Comparison of ENCODE assay signal across 8 mouse cellular contexts in genomic region chr1:97768906-97769293, GRCm38 (mm10). TPM values are rescaled to one million over a fixed set of nuclear protein-coding genes. Genes with fewer than 3 reads are reported as not detected.
DNase-seq lines count a peak whose midpoint lies in the region; ATAC-seq and TF ChIP-seq lines count a peak whose summit lies in the region.

No protein-coding gene starts in this region.

- TF ChIP-seq CTCF in testis, adult 2 months (IDR thresholded peaks at IDR 0.05; ENCODE audit: control insufficient read depth, insufficient read depth, insufficient replicate concordance, low read depth, low read length): no peak

- peaks cover 2% of the 10 kb centered on the region for H3K4me1 ChIP-seq in testis, adult 2 months (ENCODE audit: control insufficient read depth, insufficient read depth, low read length)
- peaks cover 22% of the 10 kb centered on the region for H3K4me1 ChIP-seq in forebrain, embryonic 12.5 days
- H3K4me1 ChIP-seq in liver, embryonic 12.5 days: peaks cover 52% of the 10 kb centered on the region
- peaks cover 8% of the 10 kb centered on the region; the same call in 1 of the 2 replicates for H3K4me1 ChIP-seq in stomach, embryonic 16.5 days (ENCODE audit: control insufficient read depth, insufficient read depth, low read length)

- no peaks in the 10 kb centered on the region for H3K9me3 ChIP-seq in forebrain, embryonic 12.5 days
- H3K9me3 ChIP-seq in liver, embryonic 12.5 days (replicated peaks): no peaks in the 10 kb centered on the region
- no peaks in the 10 kb centered on the region for H3K9me3 ChIP-seq in stomach, embryonic 16.5 days (replicated peaks; ENCODE audit: control insufficient read depth, low read length)

- H3K4me2 ChIP-seq in forebrain, embryonic 12.5 days: peak overlapping the region; percentile 76
- peak overlapping the region; percentile 88 for H3K4me2 ChIP-seq in liver, embryonic 12.5 days
- H3K4me2 ChIP-seq in stomach, embryonic 16.5 days (ENCODE audit: low read depth, low read length): peak overlapping the region; percentile 72

- no peaks in the 10 kb centered on the region for H3K36me3 ChIP-seq in testis, adult 2 months (ENCODE audit: control insufficient read depth, insufficient read depth, low read length)
- H3K36me3 ChIP-seq in forebrain, embryonic 12.5 days (replicated peaks): no peaks in the 10 kb centered on the region
- H3K36me3 ChIP-seq in liver, embryonic 12.5 days: no peaks in the 10 kb centered on the region
- H3K36me3 ChIP-seq in stomach, embryonic 16.5 days (ENCODE audit: control insufficient read depth, insufficient read depth, low read length): no peaks in the 10 kb centered on the region

- H3K9ac ChIP-seq in forebrain, embryonic 12.5 days: peak overlapping the region; percentile 75
- H3K9ac ChIP-seq in liver, embryonic 12.5 days: peak overlapping the region; percentile 87
- peak overlapping the region; percentile 90 for H3K9ac ChIP-seq in stomach, embryonic 16.5 days (ENCODE audit: low read length)

- ATAC-seq in forebrain, embryonic 12.5 days (ENCODE audit: low FRiP score): no peak
- ATAC-seq in liver, embryonic 12.5 days: no peak
- ATAC-seq in stomach, embryonic 16.5 days (ENCODE audit: insufficient read depth, low FRiP score): no peak

- WGBS in forebrain, embryonic 12.5 days: 15% methylated on average over 7 of the region's 7 CpGs
- WGBS in liver, embryonic 12.5 days (ENCODE audit: insufficient replicate concordance): 8% methylated on average over 7 of the region's 7 CpGs
- WGBS in stomach, embryonic 16.5 days: 8% methylated on average over 7 of the region's 7 CpGs

- no peaks in the 10 kb centered on the region for H3K27me3 ChIP-seq in testis, adult 2 months (ENCODE audit: control insufficient read depth, insufficient read depth, low read length)
- no peaks in the 10 kb centered on the region for H3K27me3 ChIP-seq in forebrain, embryonic 12.5 days
- H3K27me3 ChIP-seq in liver, embryonic 12.5 days (replicated peaks): no peaks in the 10 kb centered on the region
- H3K27me3 ChIP-seq in stomach, embryonic 16.5 days (ENCODE audit: control insufficient read depth, insufficient read depth, low read length): no peaks in the 10 kb centered on the region

- DNase-seq in testis, postnatal 10 days (ENCODE audit: low spot score): no peak
- DNase-seq in gastrocnemius, postnatal 25 days: no peak
- DNase-seq in cerebellum, postnatal 14 days: no peak
- no peak for DNase-seq in layer of hippocampus, adult 9-10 months (ENCODE audit: low spot score)

- TF ChIP-seq POLR2A in testis, adult 2 months (IDR thresholded peaks at IDR 0.05; ENCODE audit: control insufficient read depth, low read depth, low read length): no peak

- no peak overlapping the region for H3K27ac ChIP-seq in testis, adult 2 months (ENCODE audit: control insufficient read depth, insufficient read depth, low read depth, low read length)
- H3K27ac ChIP-seq in forebrain, embryonic 12.5 days: peak overlapping the region; percentile 84; the same call in 1 of the 2 replicates
- H3K27ac ChIP-seq in liver, embryonic 12.5 days: peak overlapping the region; percentile 94
- H3K27ac ChIP-seq in stomach, embryonic 16.5 days (ENCODE audit: low read length): peak overlapping the region; percentile 86

- H3K4me3 ChIP-seq in testis, adult 2 months (ENCODE audit: control insufficient read depth, low read depth, low read length): peak overlapping the region; percentile 92
- peak overlapping the region; percentile 86 for H3K4me3 ChIP-seq in forebrain, embryonic 12.5 days (replicated peaks)
- peak overlapping the region; percentile 89 for H3K4me3 ChIP-seq in liver, embryonic 12.5 days
- H3K4me3 ChIP-seq in stomach, embryonic 16.5 days (replicated peaks; ENCODE audit: low read length): peak overlapping the region; percentile 99

RNA-seq across cellular contexts. Expression of gene Gin1, which starts 1.1 kb away (rescaled TPM):
- 6.2 and 6.6 TPM in 2 replicates for polyA plus RNA-seq in testis, adult 2 months (2012; rRNA removed)
- 20.3 and 21.8 TPM in 2 replicates for polyA plus RNA-seq in forebrain, embryonic 12.5 days (2016; fragmentation: Nextera tagmentation; extraction: Ambion mirVana)
- polyA plus RNA-seq in liver, embryonic 12.5 days (2016; fragmentation: Nextera tagmentation; extraction: Ambion mirVana): 17.8 and 20.2 TPM in 2 replicates
- 15.1 and 16.6 TPM in 2 replicates for polyA plus RNA-seq in stomach, embryonic 16.5 days (2015; fragmentation: Nextera tagmentation; extraction: Ambion mirVana)
- 1 to 10 TPM; 2.9 to 3.1 TPM for total RNA-seq in gastrocnemius, postnatal 25 days (2021)

RNA-seq across cellular contexts. Expression of gene Ppip5k2, which starts 1.3 kb away (rescaled TPM):
- polyA plus RNA-seq in testis, adult 2 months (2012; rRNA removed): 8.2 and 8.7 TPM in 2 replicates
- 56.9 and 58.2 TPM in 2 replicates for polyA plus RNA-seq in forebrain, embryonic 12.5 days (2016; fragmentation: Nextera tagmentation; extraction: Ambion mirVana)
- polyA plus RNA-seq in liver, embryonic 12.5 days (2016; fragmentation: Nextera tagmentation; extraction: Ambion mirVana): 22.7 and 23.7 TPM in 2 replicates
- 30.4 and 31.0 TPM in 2 replicates for polyA plus RNA-seq in stomach, embryonic 16.5 days (2015; fragmentation: Nextera tagmentation; extraction: Ambion mirVana)
- total RNA-seq in gastrocnemius, postnatal 25 days (2021): 1 to 10 TPM; 1.8 to 2.6 TPM
